In genomic region chr7:121214181-121214580, GRCm38 (mm10) we compare ENCODE assay signal across 23 mouse cellular contexts.
DNase-seq lines count a peak whose midpoint lies in the region; ATAC-seq and TF ChIP-seq lines count a peak whose summit lies in the region.
"Had no signal": no experiment of that assay in that cellular context is flagged by ENCODE, and none has a peak within 500 bp of the region (broad histone marks: within the 10 kb centered on the region; RNA-seq: fewer than 3 reads in every experiment).

No protein-coding gene starts in this region.

- in situ Hi-C loops in CH12.LX (cut with MboI; ENCODE audit: low pct_ligation_motif_present, low pct_unique_long_range_greater_than_20kb, low sequenced_read_pairs): no loop called here

- H3K4me2 ChIP-seq in hindbrain, embryonic 15.5 days: peak overlapping the region; percentile 28
- no peak overlapping the region for H3K4me2 ChIP-seq in hindbrain, embryonic 12.5 days (replicated peaks)
- H3K4me2 ChIP-seq in CH12.LX (ENCODE audit: insufficient read depth, low read depth, poor library complexity, severe bottlenecking): peak overlapping the region; percentile 62
- 0 out of 2 replicates have a peak overlapping the region, but pooled peaks have one; percentile 11 for H3K4me2 ChIP-seq in hindbrain, postnatal 0 days (ENCODE audit: low read depth, low read length)
- H3K4me2 ChIP-seq: heart, embryonic 12.5 days; liver, embryonic 12.5 days; lung, embryonic 14.5 days; midbrain, embryonic 12.5 days had no signal

- H3K27me3 ChIP-seq in hindbrain, embryonic 15.5 days: no peaks in the 10 kb centered on the region
- no peaks in the 10 kb centered on the region for H3K27me3 ChIP-seq in hindbrain, embryonic 12.5 days
- peaks cover 48% of the 10 kb centered on the region for H3K27me3 ChIP-seq in CH12.LX (replicated peaks)
- no peaks in the 10 kb centered on the region for H3K27me3 ChIP-seq in hindbrain, postnatal 0 days (ENCODE audit: insufficient read depth, low read length)
- H3K27me3 ChIP-seq: heart, embryonic 12.5 days; liver, embryonic 12.5 days; midbrain, embryonic 12.5 days had no signal

- peak; percentile 23; the same call in 1 of the 2 replicates for ATAC-seq in hindbrain, embryonic 15.5 days (ENCODE audit: low FRiP score, low read depth)
- ATAC-seq in hindbrain, embryonic 12.5 days (ENCODE audit: low FRiP score): no peak
- no peak for ATAC-seq in hindbrain, postnatal 0 days
- no peak for ATAC-seq in granulocyte monocyte progenitor cell, adult 5-6 weeks (replicated peaks; ENCODE audit: poor library complexity, severe bottlenecking)
- ATAC-seq: activated CD4-positive, CD25-positive, alpha-beta regulatory T cell, adult 4 months; inflammation-experienced regulatory T-cells, adult 6 months; liver, embryonic 12.5 days had no signal

- H3K27ac ChIP-seq in hindbrain, embryonic 15.5 days (replicated peaks): no peak overlapping the region; the same call in 1 of the 2 replicates
- H3K27ac ChIP-seq in hindbrain, embryonic 12.5 days: no peak overlapping the region
- H3K27ac ChIP-seq in CH12.LX (ENCODE audit: insufficient read depth, low read depth): no peak overlapping the region
- H3K27ac ChIP-seq in hindbrain, postnatal 0 days: no peak overlapping the region
- H3K27ac ChIP-seq: limb, embryonic 10.5 days; liver, embryonic 12.5 days; midbrain, embryonic 12.5 days; stomach, postnatal 0 days had no signal

- TF ChIP-seq RAD21 in CH12.LX (IDR thresholded peaks at IDR 0.05; ENCODE audit: low read depth, low read length): no peak

- DNase-seq in CH12.LX (ENCODE audit: extremely low read depth) (no peak), liver (no peak)
- peak; percentile 30 for DNase-seq in brain, adult 2 months (ENCODE audit: low read depth, low spot score)
- peak; percentile 16 for DNase-seq in hindbrain, postnatal 0 days (ENCODE audit: low spot score)
- DNase-seq: adrenal gland, postnatal 25 days; cerebellum, adult 18-20 months; cerebellum, postnatal 25 days; embryo, embryonic 11 days; heart, postnatal 14 days; kidney, adult 9 months; kidney, postnatal 25 days; lung, embryonic 14.5 days; lung, postnatal 4 days had no signal

- H3K79me2 ChIP-seq in CH12.LX (replicated peaks; ENCODE audit: control insufficient read depth, extremely low read depth, insufficient read depth, poor library complexity, severe bottlenecking): no peaks in the 10 kb centered on the region

- H3K4me3 ChIP-seq in hindbrain, embryonic 15.5 days: no peak overlapping the region
- H3K4me3 ChIP-seq in hindbrain, embryonic 12.5 days: no peak overlapping the region
- peak overlapping the region in 1 of 3 experiments; percentile 24 for H3K4me3 ChIP-seq in CH12.LX (replicated peaks in 1 of 3; ENCODE audit: low read depth in 2 of 3, low read length in 2 of 3, poor library complexity in 1 of 3)
- no peak overlapping the region for H3K4me3 ChIP-seq in hindbrain, postnatal 0 days (ENCODE audit: low read length)
- H3K4me3 ChIP-seq: heart, embryonic 12.5 days; limb, embryonic 10.5 days; liver, embryonic 12.5 days; midbrain, embryonic 12.5 days had no signal

- no peaks in the 10 kb centered on the region for H3K36me3 ChIP-seq in hindbrain, embryonic 15.5 days
- H3K36me3 ChIP-seq in hindbrain, embryonic 12.5 days: no peaks in the 10 kb centered on the region
- H3K36me3 ChIP-seq in CH12.LX (replicated peaks in 1 of 2; ENCODE audit: control insufficient read depth in 1 of 2, insufficient read depth in 1 of 2, low read length in 1 of 2): no peaks in the 10 kb centered on the region
- H3K36me3 ChIP-seq in hindbrain, postnatal 0 days (ENCODE audit: insufficient read depth, low read length): no peaks in the 10 kb centered on the region
- H3K36me3 ChIP-seq: heart, embryonic 12.5 days; limb, embryonic 10.5 days; liver, embryonic 12.5 days; midbrain, embryonic 12.5 days had no signal

- H3K9me3 ChIP-seq in hindbrain, embryonic 15.5 days: no peaks in the 10 kb centered on the region
- H3K9me3 ChIP-seq in hindbrain, embryonic 12.5 days (replicated peaks): no peaks in the 10 kb centered on the region
- H3K9me3 ChIP-seq in CH12.LX (replicated peaks; ENCODE audit: low read length): no peaks in the 10 kb centered on the region
- no peaks in the 10 kb centered on the region for H3K9me3 ChIP-seq in hindbrain, postnatal 0 days (ENCODE audit: low read length)
- H3K9me3 ChIP-seq: heart, embryonic 12.5 days; limb, embryonic 10.5 days; liver, embryonic 12.5 days; midbrain, embryonic 12.5 days had no signal

- H3K9ac ChIP-seq in hindbrain, embryonic 15.5 days: no peak overlapping the region
- no peak overlapping the region for H3K9ac ChIP-seq in hindbrain, embryonic 12.5 days
- H3K9ac ChIP-seq in CH12.LX (ENCODE audit: insufficient read depth, low read depth): no peak overlapping the region
- no peak overlapping the region for H3K9ac ChIP-seq in hindbrain, postnatal 0 days (replicated peaks; ENCODE audit: low read length)
- H3K9ac ChIP-seq: heart, embryonic 12.5 days; liver, embryonic 12.5 days; lung, embryonic 14.5 days; midbrain, embryonic 12.5 days had no signal

- 48% methylated on average over 8 of the region's 8 CpGs for WGBS in hindbrain, embryonic 15.5 days
- 63% methylated on average over 8 of the region's 8 CpGs for WGBS in hindbrain, embryonic 12.5 days
- 37% methylated on average over 8 of the region's 8 CpGs for WGBS in hindbrain, postnatal 0 days

- TF ChIP-seq CTCF in CH12.LX (conservative IDR thresholded peaks at IDR 0.05 in 1 of 2, IDR thresholded peaks at IDR 0.05 in 1 of 2; ENCODE audit: low read depth in 2 of 2, low read length in 2 of 2): no peak
- TF ChIP-seq CTCF in hindbrain, postnatal 0 days (IDR thresholded peaks at IDR 0.05; ENCODE audit: low read depth): no peak

- no peak for TF ChIP-seq POLR2A in CH12.LX (IDR thresholded peaks at IDR 0.05; ENCODE audit: low read depth, low read length)

- dilution Hi-C loops in CH12.LX (cut with MboI; ENCODE audit: extremely low pct_ligation_motif_present, extremely low pct_unique_long_range_greater_than_20kb, low sequenced_read_pairs): no loop called here

- peaks cover 14% of the 10 kb centered on the region for H3K4me1 ChIP-seq in hindbrain, embryonic 15.5 days (replicated peaks)
- 0 out of 2 replicates have a peak, but pooled peaks cover 4% of the 10 kb centered on the region for H3K4me1 ChIP-seq in hindbrain, embryonic 12.5 days
- no peaks in the 10 kb centered on the region for H3K4me1 ChIP-seq in CH12.LX (ENCODE audit: control insufficient read depth in 1 of 2, insufficient read depth in 2 of 2)
- H3K4me1 ChIP-seq in hindbrain, postnatal 0 days (ENCODE audit: insufficient read depth, low read length): no peaks in the 10 kb centered on the region
- H3K4me1 ChIP-seq: heart, embryonic 12.5 days; limb, embryonic 10.5 days; liver, embryonic 12.5 days; midbrain, embryonic 12.5 days had no signal

- no peak for TF ChIP-seq EP300 in CH12.LX (IDR thresholded peaks at IDR 0.05; ENCODE audit: low read length)

TF ChIP-seq in CH12.LX, 34 proteins besides CTCF, POLR2A, EP300 and RAD21:
- TF ChIP-seq JUND (conservative IDR thresholded peaks at IDR 0.05; ENCODE audit: low read depth, low read length): no peak
- TF ChIP-seq E2F4 (IDR thresholded peaks at IDR 0.05; ENCODE audit: insufficient replicate concordance, low read depth, low read length): no peak
- no peak for TF ChIP-seq UBTF (IDR thresholded peaks at IDR 0.05; ENCODE audit: low read depth, low read length)
- TF ChIP-seq SIN3A (IDR thresholded peaks at IDR 0.05; ENCODE audit: low read length): no peak
- no peak for TF ChIP-seq CHD2 (IDR thresholded peaks at IDR 0.05; ENCODE audit: low read length)
- no peak for TF ChIP-seq MAFK (IDR thresholded peaks at IDR 0.05; ENCODE audit: insufficient replicate concordance, low read length)

Comparison
In these comparisons a context has a peak if more than half of its experiments do, and no peak if none do; other contexts are left out.
1. DNase-seq: peak in brain, adult 2 months (single experiment) and hindbrain, postnatal 0 days (single experiment); none in CH12.LX (single experiment) and liver (single experiment).